Mouse (Mus musculus) monocyte, adult 5-6 weeks (primary cell): ENCODE results near the gene Tmcc3. TPM values are rescaled to one million over a fixed set of nuclear protein-coding genes. Genes with fewer than 3 reads are reported as not detected.

Experiments used
- ATAC-seq: fragments of 153-309, 156-312 bp; replicated peaks from 2 replicates; pipeline ENCODE4 v1.8.0; 2017; ENCODE audit warnings: mild to moderate bottlenecking; ENCODE audit not compliant: low TSS enrichment, insufficient number of reproducible peaks, severe bottlenecking, poor library complexity, low FRiP score
- total RNA-seq: library from RNA; stranded (forward); fragments of 200-1000, 200-491, 200-594 nt; gene quantifications from 3 replicates; pipeline ENCODE4 v1.2.3, GENCODE M21; 2017

The Tmcc3 gene
- total RNA-seq, 1 experiment from 2014 or later = 9.3 TPM

DNA sequence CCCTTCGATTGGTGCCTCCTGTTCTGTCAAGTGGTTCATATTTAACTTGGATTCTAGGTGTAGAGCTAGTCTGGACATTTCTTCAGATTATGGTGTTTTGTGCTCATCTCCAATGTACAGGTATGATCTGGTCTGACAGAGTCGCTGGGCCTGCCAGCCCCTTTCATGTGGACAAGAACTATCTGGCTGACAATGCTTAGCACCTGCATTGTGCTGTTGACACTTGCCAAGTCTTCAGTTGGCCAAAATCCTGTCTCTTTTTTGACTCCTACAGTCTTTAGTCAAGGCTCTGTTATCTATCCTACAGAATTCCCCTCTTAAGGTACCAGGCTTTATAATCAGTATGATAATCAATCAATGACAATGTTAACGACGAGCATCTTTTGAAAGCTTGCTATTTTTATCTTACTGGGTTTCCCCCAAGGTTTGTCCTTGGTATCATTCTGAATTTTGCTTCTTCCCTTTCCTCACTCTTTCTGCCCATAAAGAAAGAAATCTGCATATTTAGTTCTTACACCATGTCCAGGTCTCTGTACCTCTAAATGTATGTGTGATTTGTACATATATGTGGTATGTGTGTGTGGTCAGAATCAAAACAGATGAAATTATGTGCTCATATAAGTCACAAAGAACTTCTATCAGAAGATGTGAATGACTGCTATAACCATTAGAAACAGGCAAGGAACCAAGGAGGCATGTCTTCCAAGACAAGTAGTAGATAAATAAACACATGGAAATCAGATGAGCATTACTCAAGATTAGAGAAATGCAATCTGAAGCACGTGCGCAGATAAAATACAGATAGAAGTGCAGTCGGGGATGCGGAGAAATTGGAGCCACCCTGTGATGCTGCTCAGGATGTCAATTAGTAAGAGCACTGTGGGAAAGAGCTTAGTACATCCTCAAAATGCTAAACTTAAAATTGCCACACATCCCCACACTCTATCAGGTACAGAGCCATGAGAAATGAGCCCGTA is 41.4 kb downstream of the Tmcc3 start:
- ATAC-seq = no peak

GRCm38 (mm10) chr10:94354005-94354404 is 42.3 kb downstream of the Tmcc3 start:
- ATAC-seq = peak; percentile 18; the same call in 1 of the 2 replicates

- no peak for ATAC-seq
These were observed 42.7 kb downstream of the Tmcc3 start for GRCm38 (mm10) chr10:94354427-94354826.

GRCm38 (mm10) chr10:94356504-94357169 is 44.9 kb downstream of the Tmcc3 start:
- ATAC-seq = peak; percentile 40

DNA sequence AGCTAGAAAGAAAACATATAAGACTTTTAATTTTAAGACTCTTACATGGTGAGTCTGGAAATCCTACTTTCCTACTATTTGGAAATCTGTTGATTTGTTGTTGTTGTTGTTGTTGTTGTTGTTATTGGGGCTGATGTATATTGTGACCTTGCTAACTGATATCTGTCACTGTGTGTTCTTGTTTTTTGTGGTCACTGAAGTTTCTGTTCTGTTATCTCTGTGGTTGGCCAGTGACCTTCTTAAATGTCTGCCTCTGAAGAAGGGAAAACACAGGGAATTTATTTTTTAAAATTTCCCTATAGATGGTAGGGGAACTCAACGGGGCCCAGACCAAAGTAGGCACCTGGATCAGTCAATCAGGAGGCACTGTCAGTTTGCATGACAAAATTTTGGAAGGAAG is 48.9 kb downstream of the Tmcc3 start:
- no peak for ATAC-seq

- ATAC-seq = no peak
These were observed 59.5 kb downstream of the Tmcc3 start for GRCm38 (mm10) chr10:94371293-94371692.

DNA sequence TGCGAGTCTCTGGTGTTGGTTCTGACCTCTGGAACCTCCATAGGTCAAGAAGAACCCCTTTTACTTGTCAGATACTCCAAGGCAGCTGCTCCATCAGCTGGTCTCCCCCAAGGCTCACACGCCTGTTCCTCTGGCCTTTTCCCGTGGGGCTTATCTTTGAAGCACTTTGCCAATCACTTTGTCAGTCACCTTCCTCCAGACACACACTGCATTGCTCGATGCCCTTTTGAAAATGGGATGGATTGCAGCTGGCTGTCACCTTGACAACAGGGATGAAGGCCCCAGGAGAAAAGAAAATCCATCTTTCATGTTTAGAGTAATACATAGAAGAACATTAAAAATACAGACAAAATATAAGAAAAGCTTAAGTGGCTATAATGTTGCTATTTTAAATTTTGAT is 65.2 kb downstream of the Tmcc3 start:
- no peak for ATAC-seq

- no peak for ATAC-seq
These were observed 66.1 kb downstream of the Tmcc3 start for GRCm38 (mm10) chr10:94377844-94378243.

DNA sequence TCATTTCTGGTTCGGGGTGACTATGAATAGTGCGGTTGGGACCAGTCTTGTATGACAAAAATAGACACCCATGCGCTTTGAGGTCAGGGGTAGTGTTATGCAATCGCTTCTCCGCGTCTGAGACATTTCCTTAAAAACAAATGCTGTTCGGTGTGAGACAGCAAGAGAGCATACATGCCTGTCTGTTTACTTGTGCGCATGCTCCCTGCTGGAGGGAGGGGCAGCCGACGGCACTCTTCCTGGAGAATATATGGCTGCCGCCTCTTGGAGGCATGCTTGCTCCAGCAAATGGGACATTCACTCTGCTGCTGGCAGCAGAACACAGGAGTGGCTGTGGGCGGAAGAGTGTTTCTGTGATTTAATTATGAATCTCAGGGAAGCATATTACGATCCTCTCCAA is 66.6 kb downstream of the Tmcc3 start:
- peak; percentile 80 for ATAC-seq

DNA sequence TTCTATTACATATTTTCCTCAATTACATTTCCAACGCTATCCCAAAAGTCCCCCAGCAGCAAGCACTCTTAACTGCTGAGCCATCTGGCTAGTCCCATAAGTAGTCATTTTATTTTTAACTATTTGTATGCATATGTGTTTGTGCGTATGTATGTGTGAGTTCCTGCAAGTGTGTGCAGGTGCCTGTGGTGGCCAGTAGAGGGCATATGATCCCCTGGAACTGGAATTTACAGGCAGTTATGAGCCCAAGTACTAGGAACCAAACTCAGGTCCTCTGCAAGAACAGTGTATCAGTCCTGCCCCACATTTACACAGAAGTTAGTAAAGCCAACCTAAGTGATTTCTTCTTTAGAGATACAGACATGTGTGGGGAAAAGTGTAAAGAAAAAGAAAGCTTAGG is 68.3 kb downstream of the Tmcc3 start:
- ATAC-seq = no peak

DNA sequence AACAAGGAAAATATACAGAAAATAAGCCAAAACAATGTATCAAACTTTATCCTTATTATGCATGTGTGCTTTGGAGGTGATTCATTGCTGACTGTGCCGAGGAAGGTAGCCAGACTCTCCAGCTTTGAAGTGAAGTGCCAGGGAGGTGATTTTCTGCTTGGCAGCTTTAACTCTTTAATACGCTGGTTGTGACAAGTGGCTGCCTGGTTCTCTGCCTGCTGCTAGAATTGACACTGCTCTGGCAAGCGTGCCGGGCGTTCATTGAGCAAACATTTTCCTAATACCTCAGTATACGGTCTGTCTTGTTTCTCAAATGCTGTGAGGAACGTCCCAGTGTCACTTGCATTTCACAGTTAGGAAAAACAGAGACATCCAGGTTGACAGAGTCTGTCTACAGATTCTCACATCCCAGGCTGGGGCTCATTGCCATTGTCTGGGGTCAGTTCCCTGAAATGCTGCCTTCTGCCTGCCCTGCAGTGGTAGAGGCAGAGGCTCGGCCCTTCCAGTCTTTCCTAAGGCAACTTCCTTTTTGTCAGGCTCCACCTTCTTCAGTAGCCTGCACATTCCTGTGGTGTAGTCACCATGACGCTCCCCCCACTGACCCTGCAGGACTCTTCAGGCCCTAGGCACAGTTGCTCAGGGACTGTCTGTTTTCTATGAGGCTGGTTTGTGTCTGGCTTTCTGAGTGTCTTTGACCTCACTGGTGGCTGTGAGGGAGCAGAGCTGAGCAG is 69.1 kb downstream of the Tmcc3 start:
- no peak for ATAC-seq

DNA sequence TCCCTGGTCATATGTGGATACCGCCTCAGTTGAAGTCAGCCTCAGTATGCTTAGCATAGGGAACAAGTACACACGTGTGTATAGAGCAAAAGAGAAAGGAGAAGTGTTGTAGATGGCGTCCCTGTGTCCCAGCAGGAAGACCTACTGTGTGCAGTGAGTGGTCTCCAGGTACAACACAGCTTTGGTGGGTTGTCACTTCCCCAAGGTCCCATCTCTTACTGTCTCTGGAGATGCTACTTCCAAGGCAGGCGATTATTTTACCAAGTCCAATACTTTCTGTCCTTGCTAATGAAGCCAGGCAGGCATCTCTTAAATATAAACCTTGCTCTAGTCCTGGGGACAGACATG is 69.6 kb downstream of the Tmcc3 start:
- no peak for ATAC-seq

DNA sequence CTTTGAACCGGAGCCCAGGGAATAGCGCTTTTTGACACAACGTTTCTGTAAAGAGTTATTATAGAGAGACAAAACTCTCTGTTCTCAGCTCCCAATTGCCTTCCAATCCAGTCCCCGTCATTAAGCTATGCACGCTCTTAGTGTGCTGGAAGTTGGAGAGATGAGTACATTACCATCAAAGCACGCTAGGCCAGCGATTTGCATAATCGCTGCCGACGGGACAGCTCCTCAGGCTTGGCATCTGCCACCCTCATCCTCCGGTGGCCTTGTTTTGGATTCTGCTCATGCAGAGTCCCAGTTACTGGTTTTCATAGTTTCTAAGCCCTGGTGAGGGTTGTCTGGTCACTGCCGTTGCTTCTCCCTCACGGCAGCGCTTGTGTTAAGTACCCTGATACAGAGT is 70.9 kb downstream of the Tmcc3 start:
- ATAC-seq = no peak

DNA sequence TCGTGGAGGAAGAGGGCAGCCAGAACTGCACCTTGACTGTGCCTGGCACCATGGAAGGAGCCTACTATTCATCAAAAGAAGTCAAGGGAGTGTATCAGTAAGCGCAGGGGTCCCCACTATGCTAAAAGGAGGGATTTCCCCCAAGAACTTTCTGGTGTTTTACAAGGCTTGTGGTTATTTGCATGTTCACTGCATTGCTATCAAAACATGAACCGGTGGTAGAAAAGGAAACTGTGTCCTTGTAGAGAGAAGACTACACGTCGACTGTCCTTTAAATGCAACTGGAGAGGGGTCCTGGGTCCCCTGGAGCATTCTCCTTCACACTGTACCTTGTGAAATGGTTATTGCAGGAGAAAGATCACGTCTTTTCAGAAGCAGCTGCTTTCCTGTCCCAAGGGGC is 71.8 kb downstream of the Tmcc3 start:
- no peak for ATAC-seq

DNA sequence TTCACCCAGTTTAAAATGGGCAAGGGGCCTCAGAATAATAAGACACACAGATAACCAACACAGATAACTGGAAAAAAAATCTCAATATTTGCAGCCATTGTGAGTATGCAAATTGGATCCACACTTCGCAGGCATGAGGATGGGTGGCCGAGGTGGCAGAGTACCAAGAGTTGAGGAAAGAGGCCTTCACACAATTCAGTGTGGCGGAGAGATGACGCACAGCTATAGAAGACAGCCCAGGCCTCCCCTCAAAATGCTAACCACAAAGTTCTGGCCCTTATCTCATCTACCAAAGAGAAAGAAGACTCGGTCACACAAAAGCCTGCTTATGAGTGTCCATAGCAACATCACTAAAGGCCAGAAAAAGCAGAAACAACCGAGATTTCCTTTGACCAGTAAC is 77.5 kb downstream of the Tmcc3 start:
- ATAC-seq = no peak

GRCm38 (mm10) chr10:94391049-94391448 is 79.3 kb downstream of the Tmcc3 start:
- no peak for ATAC-seq

- no peak for ATAC-seq
These were observed 82.5 kb downstream of the Tmcc3 start for GRCm38 (mm10) chr10:94394286-94394685.

DNA sequence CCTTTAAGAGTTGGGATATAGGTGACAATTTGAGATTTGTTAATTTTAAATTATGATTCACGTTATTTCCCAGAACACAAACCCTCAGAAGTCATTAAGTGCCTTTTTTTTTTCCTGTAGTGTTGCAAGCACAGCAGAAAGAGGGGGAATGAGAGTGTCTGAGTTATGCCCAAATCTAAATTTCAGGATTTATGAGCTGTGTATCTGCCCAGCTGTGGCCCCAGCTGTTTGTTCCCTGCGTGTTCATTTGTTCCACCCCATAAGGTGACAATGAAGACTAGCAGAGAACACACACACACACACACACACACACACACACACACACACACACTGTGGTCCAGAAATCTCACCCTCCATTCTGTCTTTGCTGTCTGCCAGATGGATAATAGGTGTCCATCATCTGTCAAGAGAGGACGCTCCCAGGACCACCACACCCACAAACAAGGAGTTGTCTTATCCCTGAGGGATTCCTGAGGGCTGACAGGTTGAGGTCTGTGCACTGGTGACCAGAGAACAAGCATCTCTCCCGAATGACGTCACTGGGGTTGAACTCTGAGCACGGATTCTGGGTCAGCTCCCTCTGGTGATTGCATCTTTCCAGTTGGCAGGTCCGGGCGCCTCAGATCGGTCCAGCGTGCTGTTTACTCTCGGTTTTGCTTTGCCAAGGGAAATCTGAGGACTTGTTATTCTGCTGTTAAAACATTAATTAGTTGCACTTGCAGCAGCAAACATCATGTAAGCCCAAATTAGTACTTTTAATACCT is 86.3 kb downstream of the Tmcc3 start:
- ATAC-seq = no peak

DNA sequence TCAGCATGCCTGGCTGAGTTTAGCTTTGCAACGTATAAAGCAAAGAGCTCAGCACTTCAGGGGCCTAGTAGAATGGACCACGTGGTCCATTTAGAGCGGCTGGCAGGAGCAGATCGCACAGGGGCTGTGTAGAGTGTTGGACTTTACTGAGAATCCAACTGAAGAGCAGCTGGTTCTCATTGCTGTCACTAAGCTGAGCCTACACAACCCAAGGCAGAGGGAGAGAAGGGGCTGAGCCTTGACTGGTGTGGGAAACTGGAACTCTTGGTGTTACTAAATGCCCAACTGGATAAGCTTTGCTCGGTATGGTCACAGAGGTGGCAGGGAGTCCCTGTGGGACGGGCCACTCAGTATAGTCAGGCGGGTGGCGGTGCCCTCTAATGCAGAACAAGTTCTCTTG is 89.1 kb downstream of the Tmcc3 start:
- no peak for ATAC-seq
